Mouse (Mus musculus): ENCODE results near the gene Txnl4b.

The Txnl4b gene

GRCm38 (mm10) chr8:109565498-109566333 is at the start of gene Txnl4b, which contains the start of gene Dhx38:
Gene Txnl4b, plus strand, starts transcription at chr8:109565892.
Gene Dhx38, minus strand, starts transcription at chr8:109565861.
- DNase-seq = peak; percentile 100

- DNase-seq = no peak
Observed at GRCm38 (mm10) chr8:109524008-109524407, 41.7 kb upstream of the Txnl4b start.

- no peak for DNase-seq
Observed at GRCm38 (mm10) chr8:109535140-109535990, 30.3 kb upstream of the Txnl4b start.

GRCm38 (mm10) chr8:109536703-109537102 is 29.0 kb upstream of the Txnl4b start:
- DNase-seq = peak; percentile 85

GRCm38 (mm10) chr8:109542165-109542564 is 23.5 kb upstream of the Txnl4b start:
- no peak for DNase-seq

GRCm38 (mm10) chr8:109542748-109543519 is 22.8 kb upstream of the Txnl4b start:
- peak; percentile 58 for DNase-seq

GRCm38 (mm10) chr8:109544049-109544448 is 21.6 kb upstream of the Txnl4b start:
- DNase-seq = no peak

- no peak for DNase-seq
Observed at GRCm38 (mm10) chr8:109551663-109552062, 14.0 kb upstream of the Txnl4b start.

- no peak for DNase-seq
Observed at GRCm38 (mm10) chr8:109563881-109564280, 1.8 kb upstream of the Txnl4b start.

GRCm38 (mm10) chr8:109564766-109565165 is 926 bp upstream of the Txnl4b start:
- DNase-seq = no peak

- DNase-seq = no peak
Observed at GRCm38 (mm10) chr8:109571139-109571538, 5.4 kb downstream of the Txnl4b start.

GRCm38 (mm10) chr8:109576311-109576710 is 10.6 kb downstream of the Txnl4b start:
- no peak for DNase-seq

- no peak for DNase-seq
Observed at GRCm38 (mm10) chr8:109578900-109579301, 13.2 kb downstream of the Txnl4b start, which contains the start of gene Hp. Gene Hp, minus strand, starts transcription at chr8:109579172.

- no peak for DNase-seq
Observed at GRCm38 (mm10) chr8:109584293-109584692, 18.6 kb downstream of the Txnl4b start.

- no peak for DNase-seq
Observed at GRCm38 (mm10) chr8:109584830-109585229, 19.1 kb downstream of the Txnl4b start.

- DNase-seq = no peak
Observed at GRCm38 (mm10) chr8:109585652-109586051, 20.0 kb downstream of the Txnl4b start.

GRCm38 (mm10) chr8:109586972-109587504 is 21.3 kb downstream of the Txnl4b start:
- no peak for DNase-seq

GRCm38 (mm10) chr8:109590901-109591300 is 25.2 kb downstream of the Txnl4b start:
- DNase-seq = no peak

GRCm38 (mm10) chr8:109591367-109591766 is 25.7 kb downstream of the Txnl4b start:
- no peak for DNase-seq

- no peak for DNase-seq
Observed at GRCm38 (mm10) chr8:109592164-109592563, 26.5 kb downstream of the Txnl4b start.

- DNase-seq = no peak
Observed at GRCm38 (mm10) chr8:109593117-109593788, 27.6 kb downstream of the Txnl4b start.

- peak; percentile 37 for DNase-seq
Observed at GRCm38 (mm10) chr8:109595854-109596253, 30.2 kb downstream of the Txnl4b start.

Measured in right cerebral cortex, adult 18-20 months (tissue).